Mouse (Mus musculus) lung, postnatal 14 days (tissue): ENCODE measurements at regions not wholly inside any gene's neighbourhood (a gene's known extent, or its start where the extent isn't known, plus 50 kb on each side); places are given as distances from the start of the nearest gene placed in this dataset.
"Not testable (repeated sequence)": the region's sequence is repeated elsewhere in the genome, so short reads cannot be mapped to it uniquely, and the experiment has no call there.

Experiments used
- DNase-seq: peaks from one replicate; pipeline ENCODE4 v3.0.0; 2021

GRCm38 (mm10) chr1:189584831-189585230, 103.1 kb downstream of the Cenpf start:
- DNase-seq, result no peak

GRCm38 (mm10) chr1:189581427-189581826, 106.5 kb downstream of the Cenpf start:
- DNase-seq, result no peak

GRCm38 (mm10) chr1:189579358-189579757, 108.5 kb downstream of the Cenpf start:
- peak; percentile 60 for DNase-seq

- DNase-seq, result no peak
These were observed 111.4 kb downstream of the Cenpf start for GRCm38 (mm10) chr1:189576311-189577002.

- no peak for DNase-seq
These were observed 112.2 kb downstream of the Cenpf start for GRCm38 (mm10) chr1:189575525-189576240.

GRCm38 (mm10) chr1:189566491-189566890, 121.4 kb downstream of the Cenpf start:
- peak; percentile 19 for DNase-seq

- DNase-seq, result no peak
These were observed 126.1 kb downstream of the Cenpf start for GRCm38 (mm10) chr1:189561831-189562230.

GRCm38 (mm10) chr1:189560576-189560975, 127.3 kb downstream of the Cenpf start:
- DNase-seq, result no peak

- DNase-seq, result no peak
These were observed 137.0 kb downstream of the Cenpf start for GRCm38 (mm10) chr1:189550851-189551250.

GRCm38 (mm10) chr1:189532834-189533233, 130.8 kb upstream of the Kcnk2 start:
- DNase-seq, result no peak

- DNase-seq, result no peak
These were observed 124.3 kb upstream of the Kcnk2 start for GRCm38 (mm10) chr1:189526329-189526728.

GRCm38 (mm10) chr1:189515476-189515875, 113.4 kb upstream of the Kcnk2 start:
- no peak for DNase-seq

- DNase-seq, result no peak
These were observed 111.3 kb upstream of the Kcnk2 start for GRCm38 (mm10) chr1:189513358-189513757.

GRCm38 (mm10) chr1:189507301-189507700, 105.2 kb upstream of the Kcnk2 start:
- not testable (repeated sequence) for DNase-seq

- no peak for DNase-seq
These were observed 97.6 kb upstream of the Kcnk2 start for GRCm38 (mm10) chr1:189499703-189500102.

GRCm38 (mm10) chr1:189499141-189499540, 97.1 kb upstream of the Kcnk2 start:
- DNase-seq, result no peak

GRCm38 (mm10) chr1:189497031-189497430, 95.0 kb upstream of the Kcnk2 start:
- DNase-seq, result no peak

- no peak for DNase-seq
These were observed 93.5 kb upstream of the Kcnk2 start for GRCm38 (mm10) chr1:189495386-189496150.

GRCm38 (mm10) chr1:189494896-189495295, 92.8 kb upstream of the Kcnk2 start:
- no peak for DNase-seq

- DNase-seq, result no peak
These were observed 83.3 kb upstream of the Kcnk2 start for GRCm38 (mm10) chr1:189485336-189485735.

- DNase-seq, result no peak
These were observed 81.3 kb upstream of the Kcnk2 start for GRCm38 (mm10) chr1:189483331-189483730.

GRCm38 (mm10) chr1:189478051-189478450, 76.0 kb upstream of the Kcnk2 start:
- no peak for DNase-seq

GRCm38 (mm10) chr1:189476796-189477195, 74.7 kb upstream of the Kcnk2 start:
- no peak for DNase-seq

GRCm38 (mm10) chr1:189473071-189473470, 71.0 kb upstream of the Kcnk2 start:
- no peak for DNase-seq
